Comparison of ENCODE assay signal across 12 mouse cellular contexts in genomic region chr7:66365904-66366303, GRCm38 (mm10). TPM values are rescaled to one million over a fixed set of nuclear protein-coding genes. Genes with fewer than 3 reads are reported as not detected.
DNase-seq lines count a peak whose midpoint lies in the region; ATAC-seq and TF ChIP-seq lines count a peak whose summit lies in the region.
"Had no signal": no experiment of that assay in that cellular context is flagged by ENCODE, and none has a peak within 500 bp of the region (broad histone marks: within the 10 kb centered on the region; RNA-seq: fewer than 3 reads in every experiment).

Gm10974 (plus strand) TSS chr7:66365905.

- no peaks in the 10 kb centered on the region for H3K27me3 ChIP-seq in intestine, embryonic 15.5 days (replicated peaks)
- no peaks in the 10 kb centered on the region for H3K27me3 ChIP-seq in intestine, postnatal 0 days (replicated peaks; ENCODE audit: control insufficient read depth, insufficient read depth, low read length)
- no peaks in the 10 kb centered on the region for H3K27me3 ChIP-seq in intestine, embryonic 16.5 days (replicated peaks; ENCODE audit: control insufficient read depth, insufficient read depth, low read length)
- H3K27me3 ChIP-seq: neural tube, embryonic 12.5 days had no signal

- peak; percentile 72 for DNase-seq in lung, postnatal 25 days (ENCODE audit: low spot score)
- DNase-seq in left cerebral cortex, adult 18-20 months (ENCODE audit: low spot score in 2 of 2) = no peak
- DNase-seq: spleen, adult 18-20 months had no signal

- peak; percentile 65 for ATAC-seq in intestine, embryonic 15.5 days
- ATAC-seq in intestine, postnatal 0 days = no peak
- ATAC-seq in intestine, embryonic 16.5 days = peak; percentile 72; the same call in 1 of the 2 replicates
- no peak for ATAC-seq in frontal cortex, adult (ENCODE audit: low TSS enrichment)

- no peak within 1 kb of the TSS for H3K9ac ChIP-seq in intestine, embryonic 15.5 days
- no peak within 1 kb of the TSS for H3K9ac ChIP-seq in intestine, postnatal 0 days (ENCODE audit: low read depth, low read length)
- no peak within 1 kb of the TSS for H3K9ac ChIP-seq in intestine, embryonic 16.5 days (ENCODE audit: low read depth, low read length)
- H3K9ac ChIP-seq: neural tube, embryonic 12.5 days had no signal

- H3K27ac ChIP-seq in intestine, embryonic 15.5 days = 0 out of 2 replicates have a peak within 1 kb of the TSS, but pooled peaks have one; percentile 36
- H3K27ac ChIP-seq in intestine, postnatal 0 days (ENCODE audit: low read depth, low read length) = no peak within 1 kb of the TSS
- H3K27ac ChIP-seq in brown adipose tissue, adult 24 weeks (replicated peaks; ENCODE audit: low read depth, low read length) = 0 out of 2 replicates have a peak within 1 kb of the TSS, but pooled peaks have one; percentile 7
- peak within 1 kb of the TSS; percentile 48 for H3K27ac ChIP-seq in intestine, embryonic 16.5 days (ENCODE audit: low read length)
- H3K27ac ChIP-seq: macrophage; neural tube, embryonic 12.5 days had no signal

- no peak within 1 kb of the TSS for H3K4me3 ChIP-seq in intestine, embryonic 15.5 days (replicated peaks)
- H3K4me3 ChIP-seq in intestine, postnatal 0 days (ENCODE audit: low read depth, low read length) = no peak within 1 kb of the TSS
- no peak within 1 kb of the TSS for H3K4me3 ChIP-seq in brown adipose tissue, adult 24 weeks (ENCODE audit: insufficient read depth, low read depth, low read length)
- no peak within 1 kb of the TSS for H3K4me3 ChIP-seq in intestine, embryonic 16.5 days (ENCODE audit: low read length)
- H3K4me3 ChIP-seq: neural tube, embryonic 12.5 days had no signal

- WGBS in intestine, embryonic 15.5 days = 35% methylated on average over 2 of the region's 2 CpGs
- WGBS in intestine, postnatal 0 days = 49% methylated on average over 2 of the region's 2 CpGs
- 38% methylated on average over 2 of the region's 2 CpGs for WGBS in intestine, embryonic 16.5 days

- H3K9me3 ChIP-seq in intestine, embryonic 15.5 days = peaks cover 7% of the 10 kb centered on the region; the same call in 1 of the 2 replicates
- no peaks in the 10 kb centered on the region for H3K9me3 ChIP-seq in intestine, postnatal 0 days (ENCODE audit: control insufficient read depth)
- peaks cover 7% of the 10 kb centered on the region; the same call in 1 of the 2 replicates for H3K9me3 ChIP-seq in intestine, embryonic 16.5 days (ENCODE audit: control insufficient read depth, low read length)

- peaks cover 12% of the 10 kb centered on the region; the same call in 1 of the 2 replicates for H3K4me1 ChIP-seq in intestine, embryonic 15.5 days (replicated peaks)
- no peaks in the 10 kb centered on the region for H3K4me1 ChIP-seq in intestine, postnatal 0 days (replicated peaks; ENCODE audit: control insufficient read depth, insufficient read depth, low read length)
- peaks cover 6% of the 10 kb centered on the region; the same call in 1 of the 2 replicates for H3K4me1 ChIP-seq in brown adipose tissue, adult 24 weeks (ENCODE audit: control insufficient read depth, insufficient read depth, insufficient read length, low read length)
- H3K4me1 ChIP-seq in intestine, embryonic 16.5 days (ENCODE audit: control insufficient read depth, insufficient read depth, low read length) = peaks cover 13% of the 10 kb centered on the region
- H3K4me1 ChIP-seq: neural tube, embryonic 12.5 days had no signal

- no peak within 1 kb of the TSS for H3K4me2 ChIP-seq in intestine, embryonic 15.5 days (replicated peaks)
- no peak within 1 kb of the TSS for H3K4me2 ChIP-seq in intestine, postnatal 0 days (replicated peaks; ENCODE audit: low read depth)
- no peak within 1 kb of the TSS for H3K4me2 ChIP-seq in intestine, embryonic 16.5 days (ENCODE audit: low read depth, low read length)
- H3K4me2 ChIP-seq: neural tube, embryonic 12.5 days had no signal

- TF ChIP-seq CTCF in intestine, postnatal 0 days (IDR thresholded peaks at IDR 0.05; ENCODE audit: low read depth) = no peak

- H3K36me3 ChIP-seq in intestine, embryonic 15.5 days = peaks cover 5% of the 10 kb centered on the region; the same call in 1 of the 2 replicates
- H3K36me3 ChIP-seq in intestine, postnatal 0 days (ENCODE audit: control insufficient read depth, insufficient read depth) = peaks cover 3% of the 10 kb centered on the region; the same call in 1 of the 2 replicates
- no peaks in the 10 kb centered on the region for H3K36me3 ChIP-seq in intestine, embryonic 16.5 days (ENCODE audit: control insufficient read depth, insufficient read depth, low read length)
- H3K36me3 ChIP-seq: neural tube, embryonic 12.5 days had no signal

RNA-seq across cellular contexts. Expression of gene Gm10974, which starts in this region (rescaled TPM):
- polyA plus RNA-seq in intestine, embryonic 15.5 days (2015; fragmentation: Nextera tagmentation; extraction: Ambion mirVana) = not detected in 2 replicates
- not detected in 2 replicates for polyA plus RNA-seq in intestine, postnatal 0 days (2015; fragmentation: Nextera tagmentation; extraction: Ambion mirVana)
- polyA plus RNA-seq in brown adipose tissue, adult 24 weeks (2012; ENCODE audit: insufficient read depth, insufficient read length, missing spikeins) = not detected in 2 replicates
- polyA plus RNA-seq in intestine, embryonic 16.5 days (2015; fragmentation: Nextera tagmentation; extraction: Ambion mirVana) = not detected in 2 replicates
- not detected for total RNA-seq in left cerebral cortex, adult 18-20 months (2021)
- polyA plus RNA-seq: heart, embryonic 16.5 days; macrophage; neural tube, embryonic 12.5 days; urinary bladder, adult 2 months had no signal

Comparison
In these comparisons a context has a peak if more than half of its experiments do, and no peak if none do; other contexts are left out.
1. Peak in ATAC-seq and H3K27ac ChIP-seq in intestine, embryonic 15.5 days; RNA of the gene not detected or under 1 TPM.
2. Peak in ATAC-seq and H3K27ac ChIP-seq in intestine, embryonic 16.5 days; RNA of the gene not detected or under 1 TPM.